Mouse (Mus musculus) myocyte (in vitro differentiated cells): ENCODE measurements at regions not wholly inside any gene's neighbourhood (a gene's known extent, or its start where the extent isn't known, plus 50 kb on each side); places are given as distances from the start of the nearest gene placed in this dataset.

Experiments used
- POLR2A ChIP-seq: IDR thresholded peaks from one replicate; pipeline ENCODE4 v1.6.1; 2011; ENCODE audit warnings: low read depth, mild to moderate bottlenecking, control low read depth, moderate library complexity; ENCODE audit not compliant: insufficient read length
- SRF ChIP-seq: IDR thresholded peaks from one replicate; pipeline ENCODE4 v1.6.1; 2011; ENCODE audit warnings: low read depth; ENCODE audit not compliant: control insufficient read depth, insufficient read length
- USF1 ChIP-seq: IDR thresholded peaks from one replicate; pipeline ENCODE4 v1.6.1; 2011; ENCODE audit warnings: low read depth, mild to moderate bottlenecking, control low read depth, moderate library complexity

DNA sequence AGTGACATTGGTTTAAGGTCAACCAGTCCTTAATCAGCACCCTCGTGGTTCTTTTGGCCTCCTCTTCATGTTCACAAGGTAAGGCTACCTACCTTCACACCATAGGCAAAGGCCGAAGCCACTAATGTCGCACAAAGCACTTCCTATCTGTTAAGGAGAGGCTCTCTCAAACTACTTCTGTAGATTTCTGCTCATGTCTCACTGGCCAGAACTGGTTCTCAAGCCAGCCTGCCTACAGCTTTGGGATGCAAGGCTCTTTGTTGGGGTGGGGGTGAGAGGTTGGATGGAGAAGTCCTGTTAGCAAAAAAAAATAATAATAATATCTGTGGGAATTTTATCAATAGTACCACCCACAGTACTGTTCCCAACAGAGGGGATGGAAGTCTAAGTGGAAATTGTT is 71.2 kb downstream of the Tmco5 start:
- TF ChIP-seq USF1 = no peak
- TF ChIP-seq POLR2A = no peak
- no peak for TF ChIP-seq SRF
